ENCODE assay signal across 10 mouse cellular contexts in the genomic region with DNA sequence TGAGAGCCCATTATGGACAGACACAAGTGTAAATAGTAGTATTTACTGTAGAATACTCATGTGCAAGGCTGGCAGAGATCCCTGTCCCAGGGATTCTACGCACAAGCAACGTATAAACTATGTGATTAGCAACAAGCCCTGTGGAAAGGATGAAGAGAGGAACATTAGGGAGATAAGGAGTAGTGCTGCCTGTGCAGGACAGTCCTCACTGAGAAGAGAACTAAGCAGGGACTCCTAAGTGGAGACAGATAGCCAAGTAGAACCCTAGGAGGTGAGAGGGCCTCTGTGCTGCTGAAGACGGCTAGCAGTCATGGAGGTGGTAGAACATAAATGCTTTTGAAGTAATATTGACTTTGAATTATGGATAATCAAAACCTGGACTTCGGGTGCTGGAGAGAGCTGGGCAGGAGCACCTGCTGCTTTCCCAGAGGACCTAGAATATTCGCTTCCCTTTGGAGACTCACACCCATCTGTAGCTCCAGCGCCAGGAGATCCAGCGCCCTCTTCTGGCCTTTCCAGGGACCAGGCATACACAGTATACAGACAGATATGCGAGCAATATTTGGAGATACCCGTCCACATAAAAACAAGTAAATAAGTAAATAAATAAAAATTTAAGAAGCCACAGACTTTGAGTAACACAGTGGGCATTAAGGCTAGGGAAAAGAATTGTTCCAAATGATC. TPM values are rescaled to one million over a fixed set of nuclear protein-coding genes. Genes with fewer than 3 reads are reported as not detected.
DNase-seq lines count a peak whose midpoint lies in the region; ATAC-seq and TF ChIP-seq lines count a peak whose summit lies in the region.
"Had no signal": no experiment of that assay in that cellular context is flagged by ENCODE, and none has a peak within 500 bp of the region (broad histone marks: within the 10 kb centered on the region; RNA-seq: fewer than 3 reads in every experiment).

No protein-coding gene starts in this region.

- peak; percentile 73 for DNase-seq in heart, adult 11 months
- no peak for DNase-seq in heart, postnatal 36 days
- DNase-seq in lung, embryonic 14.5 days: no peak
- DNase-seq in lung, postnatal 25 days (ENCODE audit: low spot score): no peak
- peak; percentile 33 for DNase-seq in MEL (ENCODE audit: low read depth, low spot score)
- no peak for DNase-seq in forebrain, embryonic 10.5 days (ENCODE audit: extremely low spot score, low spot score)
- no peak for DNase-seq in B cell, adult 2 months

- H3K4me2 ChIP-seq in lung, embryonic 14.5 days: no peak overlapping the region
- H3K4me2 ChIP-seq: heart, embryonic 15.5 days had no signal

- intact Hi-C loops in heart, postnatal 36 days (cut with DNase I): loop anchor here (5.0 kb wide), 2 partner anchors 67 to 1202 kb away; no protein-coding TSS in a partner anchor

- no peak for ATAC-seq in lung, embryonic 14.5 days (ENCODE audit: insufficient read depth)
- ATAC-seq in megakaryocyte progenitor cell, adult 5-6 weeks (replicated peaks; ENCODE audit: poor library complexity): 0 out of 2 replicates have a peak, but pooled peaks have one; percentile 39

- no peak overlapping the region for H3K4me3 ChIP-seq in lung, embryonic 14.5 days (ENCODE audit: low read depth, low read length)
- no peak overlapping the region for H3K4me3 ChIP-seq in MEL (ENCODE audit: control insufficient read depth in 1 of 2, insufficient read depth in 1 of 2, low read depth in 2 of 2, low read length in 2 of 2)
- no peak overlapping the region for H3K4me3 ChIP-seq in forebrain, embryonic 10.5 days
- H3K4me3 ChIP-seq: heart, embryonic 15.5 days had no signal

- no peaks in the 10 kb centered on the region for H3K9me3 ChIP-seq in lung, embryonic 14.5 days (ENCODE audit: low read depth, low read length)
- no peaks in the 10 kb centered on the region for H3K9me3 ChIP-seq in MEL (replicated peaks; ENCODE audit: insufficient read depth, low read length)
- no peaks in the 10 kb centered on the region for H3K9me3 ChIP-seq in forebrain, embryonic 10.5 days
- H3K9me3 ChIP-seq: heart, embryonic 15.5 days had no signal

- H3K27me3 ChIP-seq in lung, embryonic 14.5 days (ENCODE audit: insufficient read depth, low read length): no peaks in the 10 kb centered on the region
- H3K27me3 ChIP-seq in MEL (ENCODE audit: control insufficient read depth in 1 of 2, insufficient read depth in 2 of 2, low read length in 2 of 2): no peaks in the 10 kb centered on the region
- no peaks in the 10 kb centered on the region for H3K27me3 ChIP-seq in forebrain, embryonic 10.5 days (ENCODE audit: poor library complexity, severe bottlenecking)
- H3K27me3 ChIP-seq: CH12.LX; heart, embryonic 15.5 days had no signal

- WGBS in lung, embryonic 14.5 days: 57% methylated on average over 9 of the region's 9 CpGs
- 69% methylated on average over 9 of the region's 9 CpGs for WGBS in forebrain, embryonic 10.5 days

- H3K27ac ChIP-seq in lung, embryonic 14.5 days (ENCODE audit: low read depth): no peak overlapping the region
- H3K27ac ChIP-seq in MEL (ENCODE audit: control insufficient read depth, low read depth, low read length): no peak overlapping the region
- H3K27ac ChIP-seq in forebrain, embryonic 10.5 days: no peak overlapping the region
- H3K27ac ChIP-seq: heart, embryonic 15.5 days had no signal

- no peaks in the 10 kb centered on the region for H3K79me2 ChIP-seq in MEL (ENCODE audit: control insufficient read depth, insufficient read depth, low read length, poor library complexity)

- TF ChIP-seq CTCF in lung, embryonic 14.5 days (IDR thresholded peaks at IDR 0.05; ENCODE audit: low read depth): peak; percentile 15; the same call in 1 of the 2 replicates
- peak; percentile 50 to 72 (median 52) for TF ChIP-seq CTCF in MEL (IDR thresholded peaks at IDR 0.05 in 2 of 3, conservative IDR thresholded peaks at IDR 0.05 in 1 of 3; ENCODE audit: control insufficient read depth in 1 of 3, insufficient read depth in 1 of 3, low read depth in 2 of 3, low read length in 3 of 3, poor library complexity in 1 of 3, severe bottlenecking in 1 of 3)

- no peak for TF ChIP-seq EP300 in MEL (IDR thresholded peaks at IDR 0.05; ENCODE audit: low read depth in 1 of 2, low read length in 2 of 2)

- no peaks in the 10 kb centered on the region for H3K4me1 ChIP-seq in lung, embryonic 14.5 days (ENCODE audit: insufficient read depth)
- no peaks in the 10 kb centered on the region for H3K4me1 ChIP-seq in MEL (ENCODE audit: control insufficient read depth in 1 of 2, insufficient read depth in 2 of 2, low read length in 2 of 2)
- no peaks in the 10 kb centered on the region for H3K4me1 ChIP-seq in forebrain, embryonic 10.5 days

- H3K9ac ChIP-seq in lung, embryonic 14.5 days: no peak overlapping the region
- no peak overlapping the region for H3K9ac ChIP-seq in MEL (ENCODE audit: control insufficient read depth, low read depth, low read length, poor library complexity, severe bottlenecking)
- H3K9ac ChIP-seq: heart, embryonic 15.5 days had no signal

- TF ChIP-seq RAD21 in MEL (IDR thresholded peaks at IDR 0.05; ENCODE audit: low read depth, low read length): no peak

- H3K36me3 ChIP-seq in lung, embryonic 14.5 days (ENCODE audit: insufficient read depth): peaks cover 11% of the 10 kb centered on the region
- H3K36me3 ChIP-seq in MEL (ENCODE audit: control insufficient read depth in 1 of 2, insufficient read depth in 2 of 2, low read length in 2 of 2): peaks cover 0 to 14% of the 10 kb centered on the region in 2 experiments; a peak in 2 of 4 replicates
- peaks cover 10% of the 10 kb centered on the region for H3K36me3 ChIP-seq in forebrain, embryonic 10.5 days (replicated peaks)

- TF ChIP-seq POLR2A in MEL (IDR thresholded peaks at IDR 0.05; ENCODE audit: control insufficient read depth in 1 of 2, insufficient read depth in 1 of 2, low read depth in 1 of 2, low read length in 2 of 2, poor library complexity in 1 of 2): no peak

TF ChIP-seq in MEL, 35 proteins besides CTCF, POLR2A, EP300 and RAD21:
- TF ChIP-seq SMC3 (IDR thresholded peaks at IDR 0.05; ENCODE audit: low read depth, low read length) (peak; percentile 30), USF1 (IDR thresholded peaks at IDR 0.05; ENCODE audit: low read depth, low read length) (no peak)
TF ChIP-seq in MEL: peak in this region for 1.

RNA-seq across cellular contexts. Expression of a gene that starts 50.3 kb away (rescaled TPM):
- 10 to 100 TPM; 74.1 to 77.0 TPM for total RNA-seq in heart, postnatal 36 days (2021)
- 25.7 and 26.0 TPM in 2 replicates for polyA plus RNA-seq in lung, embryonic 14.5 days (2014; fragmentation: Nextera tagmentation; extraction: Ambion mirVana)
- 26.2 and 29.2 TPM in 2 replicates for total RNA-seq in MEL (2012; rRNA removed)
- 100 to 1,000 TPM in 1 of 2 experiments, 10 to 100 TPM in 1; 29.2 to 124 TPM for polyA plus RNA-seq in MEL (2012; ENCODE audit: insufficient read depth in 1 of 2, insufficient read length in 2 of 2, low read depth in 1 of 2, low replicate concordance in 2 of 2, missing spikeins in 1 of 2)
- total RNA-seq in megakaryocyte progenitor cell, adult 5-6 weeks (2015): 29.2 and 29.4 TPM in 2 replicates
- 48.5 and 69.9 TPM in 2 replicates for total RNA-seq in megakaryocyte progenitor cell, adult 5-6 weeks (2017)
- 17.2 and 20.0 TPM in 2 replicates for polyA plus RNA-seq in forebrain, embryonic 10.5 days (2016; fragmentation: Nextera tagmentation; extraction: Ambion mirVana)

Comparison
In these comparisons a context has a peak if more than half of its experiments do, and no peak if none do; other contexts are left out.
1. DNase-seq: peak in heart, adult 11 months (single experiment) and MEL (single experiment); none in heart, postnatal 36 days (0 of 2), lung, embryonic 14.5 days (single experiment), lung, postnatal 25 days (single experiment), forebrain, embryonic 10.5 days (single experiment) and B cell, adult 2 months (0 of 2).